Mouse (Mus musculus) forebrain, embryonic 12.5 days (tissue): Measurements from ENCODE around the gene Adcyap1r1. TPM values are rescaled to one million over a fixed set of nuclear protein-coding genes. Genes with fewer than 3 reads are reported as not detected.

ENCODE experiments used
- microRNA-seq: library from miRNA; unstranded; fragments of <30 nt; microRNA quantifications from one replicate; pipeline ENCODE4, GENCODE M21; 2017
- polyA plus RNA-seq: library from polyadenylated mRNA; unstranded; fragments of >200 nt; fragmentation: Nextera tagmentation; extraction: Ambion mirVana; gene quantifications from 2 replicates; pipeline ENCODE4 v1.2.1, GENCODE M21; 2016

The Adcyap1r1 gene
- polyA plus RNA-seq, 1 experiment from 2014 or later, result 13.4 TPM

Small RNAs within 50 kb of the gene (microRNA-seq; reads per million reads assigned to microRNA genes)
- gene Gm44352, result not detected

Other genes with a start within 250 kb of the Adcyap1r1 start
- 16.8 and 20.6 TPM in 2 replicates for gene Mindy4, start 248.6 kb upstream of the Adcyap1r1 start, polyA plus RNA-seq
- gene Aqp1, start 115.5 kb upstream of the Adcyap1r1 start, polyA plus RNA-seq, result 3.2 and 4.9 TPM in 2 replicates
- not detected in 2 replicates for gene Ghrhr, start 75.7 kb upstream of the Adcyap1r1 start, polyA plus RNA-seq
- gene Neurod6, start 229.3 kb downstream of the Adcyap1r1 start, polyA plus RNA-seq, result 60.8 and 65.8 TPM in 2 replicates